Mouse (Mus musculus) lung, adult 18-20 months (tissue): Measurements from ENCODE around the gene Usp11.

Source experiments
- DNase-seq, 2 experiments: peaks; one replicate each; pipeline ENCODE4 v3.0.0; 2022; ENCODE audit warnings: mixed read lengths in 2 of 2

The Usp11 gene

DNA sequence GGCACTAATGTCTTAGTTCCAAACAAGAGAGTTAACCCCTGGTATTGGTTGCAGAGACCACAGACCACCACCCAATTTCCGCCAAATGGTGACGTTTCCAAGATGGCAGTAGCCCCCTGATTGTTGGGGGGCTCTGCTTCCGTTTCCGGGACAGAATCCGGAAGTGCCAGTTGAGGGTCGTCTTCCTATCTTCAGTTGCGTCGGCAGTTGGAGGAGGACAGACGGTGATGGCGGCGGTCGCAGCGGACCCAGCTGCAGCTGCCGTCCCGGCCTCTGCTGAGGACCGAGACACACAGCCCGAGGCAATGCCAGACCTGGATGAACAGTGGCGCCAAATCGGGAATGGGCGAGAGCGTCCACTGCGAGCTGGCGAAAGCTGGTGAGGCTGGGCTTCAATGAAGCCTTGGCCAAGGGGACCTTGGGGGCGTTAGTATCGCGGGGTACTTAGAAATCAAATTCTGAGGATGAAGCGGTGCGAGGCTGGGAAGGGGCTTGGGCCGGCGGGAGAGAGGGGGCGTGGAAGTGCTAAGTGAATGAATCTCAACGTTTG is at the start of gene Usp11:
TSS of gene Usp11 (plus strand) at position 166 of the 550 bp plus-strand sequence.
- DNase-seq, result no peak

DNA sequence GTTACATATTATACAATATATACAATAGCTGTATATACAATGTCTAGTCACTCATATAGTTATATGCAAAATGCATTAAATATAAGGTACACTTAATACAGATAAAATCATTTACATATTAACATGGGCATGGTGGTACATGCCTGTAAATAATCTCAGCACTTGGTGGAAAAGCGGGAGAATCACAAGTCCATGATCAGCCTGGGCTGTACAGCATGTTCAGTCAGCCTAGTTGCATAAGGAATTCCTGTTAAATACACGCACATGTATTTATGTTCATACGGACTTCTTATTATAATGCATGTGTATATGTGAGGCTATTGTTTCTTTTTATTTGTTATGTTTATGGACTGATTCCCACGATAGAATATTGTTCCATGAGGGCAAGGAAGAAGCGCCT is 46.1 kb upstream of the Usp11 start:
- DNase-seq, result no peak

DNA sequence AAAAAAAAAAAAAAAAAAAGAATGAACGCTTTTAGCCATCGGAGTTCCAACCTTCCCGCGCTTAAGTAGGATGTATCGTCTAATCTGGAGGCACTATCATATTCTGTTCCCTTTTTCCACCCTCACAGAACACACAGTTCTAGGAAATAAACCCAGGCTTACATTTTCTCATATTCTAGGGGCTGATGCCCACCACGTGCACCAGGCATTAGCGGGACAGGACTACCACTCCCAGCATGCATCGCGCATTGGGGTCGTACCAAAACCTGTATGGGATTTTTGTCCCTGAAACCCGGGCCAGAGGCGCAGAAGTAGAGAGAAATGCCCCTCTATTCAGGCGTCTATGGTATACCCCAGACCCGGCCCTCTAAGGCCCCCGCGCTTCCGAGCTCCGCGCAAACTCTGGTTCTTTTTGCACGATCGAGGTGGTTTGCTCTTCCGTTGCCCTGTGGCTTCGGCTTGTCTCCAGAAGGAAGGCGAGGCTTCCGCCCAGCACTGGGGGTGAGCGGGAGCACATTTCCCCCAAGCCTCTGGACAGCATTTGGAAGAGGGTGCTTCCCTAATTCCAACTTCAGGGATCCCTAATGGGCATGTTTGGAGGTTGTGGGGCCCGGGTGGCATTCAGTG is 45.6 kb upstream of the Usp11 start, which contains the start of gene Uba1:
TSS of gene Uba1 (plus strand) at position 301 of the 627 bp plus-strand sequence.
- peak; percentile 74 to 79 for DNase-seq

DNA sequence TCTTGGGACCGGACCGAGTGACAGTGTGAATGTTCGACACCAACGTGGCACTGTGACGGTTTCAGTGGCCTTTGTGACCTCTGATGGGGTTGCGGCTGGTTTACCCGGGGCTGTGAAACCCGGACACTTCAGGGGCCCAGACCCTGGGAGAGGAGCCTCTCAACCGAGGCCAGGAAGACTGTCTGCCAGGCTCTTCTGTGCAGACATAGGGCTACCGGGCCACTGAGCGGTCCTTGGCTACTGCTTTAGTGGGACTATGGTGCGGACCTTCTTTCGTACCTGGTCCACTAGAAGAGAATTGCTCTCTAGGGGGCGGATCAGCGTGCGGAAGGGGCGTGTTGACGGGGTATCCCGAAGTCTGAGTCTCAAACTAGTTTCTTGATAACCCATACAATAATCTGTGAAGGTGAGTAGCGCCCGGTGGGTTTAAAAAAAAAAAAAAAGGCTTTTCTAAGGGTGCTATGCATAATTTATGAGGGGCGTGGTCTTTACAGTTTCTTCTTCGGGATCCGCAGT is 44.8 kb upstream of the Usp11 start:
- peak in 1 of 2 experiments; percentile 6 for DNase-seq

DNA sequence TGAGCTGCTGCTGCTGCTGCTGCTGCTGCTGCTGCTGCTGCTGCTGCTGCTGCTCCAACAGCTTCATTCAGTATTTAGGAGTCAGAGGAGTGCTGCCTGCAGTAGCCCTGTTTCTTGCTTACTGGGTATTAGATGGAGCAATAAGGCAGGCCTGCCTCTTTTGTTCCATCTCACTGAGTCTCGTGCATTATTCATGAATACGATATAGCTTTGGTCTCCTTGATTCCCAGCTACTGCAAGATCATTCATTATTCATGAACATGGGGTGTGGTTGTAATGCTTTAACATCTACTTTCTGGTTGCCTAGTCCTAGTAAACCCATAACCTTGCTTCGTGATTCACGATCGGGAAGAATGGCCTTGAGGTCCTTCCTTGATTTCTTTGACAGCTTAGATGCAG is 41.4 kb upstream of the Usp11 start:
- no peak for DNase-seq

DNA sequence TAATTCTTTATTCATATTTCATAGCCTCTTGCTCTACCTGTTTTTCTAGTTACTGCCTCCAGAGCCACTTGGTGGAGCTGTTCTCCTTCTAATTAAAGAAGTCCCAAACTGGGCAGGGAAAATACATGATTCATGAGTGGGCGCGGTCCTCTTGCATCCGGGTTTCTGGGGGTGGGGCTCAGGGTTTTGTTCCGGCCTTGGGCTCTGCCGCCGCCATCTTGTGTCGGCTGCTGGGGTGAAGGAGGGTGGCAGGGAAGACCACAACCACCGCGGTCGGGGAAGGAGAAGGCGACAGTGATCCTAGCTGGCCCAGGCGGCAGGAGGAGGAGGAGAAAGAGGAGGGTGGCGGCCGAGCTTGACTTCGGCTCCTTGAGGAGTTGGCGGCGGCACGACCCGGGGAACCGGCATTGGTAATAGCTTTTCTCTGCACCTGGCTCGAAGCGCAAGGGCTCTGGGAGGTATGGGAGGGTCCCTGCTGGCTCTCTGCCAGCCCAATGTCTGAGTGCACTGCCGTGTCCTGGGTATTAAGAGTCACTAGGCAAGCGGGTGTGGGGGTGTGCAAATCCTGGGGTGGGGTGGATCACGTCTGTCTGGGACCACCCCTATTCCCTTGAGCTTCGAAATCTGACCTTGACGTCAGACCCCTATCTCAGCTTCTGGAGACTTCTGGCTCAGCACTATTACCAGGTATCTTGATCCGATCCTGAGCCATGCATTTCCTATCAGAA is 40.8 kb upstream of the Usp11 start:
- DNase-seq, result peak; percentile 87 to 92

DNA sequence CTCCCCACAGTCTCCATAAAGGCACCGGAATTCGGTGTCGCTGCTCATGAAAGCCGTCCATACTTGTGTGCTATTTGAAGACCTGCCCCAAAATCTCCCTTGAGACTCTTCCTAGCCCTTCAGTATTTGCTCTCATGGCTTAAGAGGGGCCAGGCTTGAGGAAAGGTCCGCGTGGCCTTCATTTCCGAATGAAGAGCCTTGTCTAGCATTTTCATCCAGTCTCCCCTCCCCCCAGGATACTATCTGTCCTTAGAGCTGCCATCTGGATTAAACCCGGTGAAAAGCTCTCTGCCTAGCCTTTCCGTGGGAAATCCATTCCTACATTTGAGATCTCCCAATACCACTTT is 40.3 kb upstream of the Usp11 start:
- no peak for DNase-seq

DNA sequence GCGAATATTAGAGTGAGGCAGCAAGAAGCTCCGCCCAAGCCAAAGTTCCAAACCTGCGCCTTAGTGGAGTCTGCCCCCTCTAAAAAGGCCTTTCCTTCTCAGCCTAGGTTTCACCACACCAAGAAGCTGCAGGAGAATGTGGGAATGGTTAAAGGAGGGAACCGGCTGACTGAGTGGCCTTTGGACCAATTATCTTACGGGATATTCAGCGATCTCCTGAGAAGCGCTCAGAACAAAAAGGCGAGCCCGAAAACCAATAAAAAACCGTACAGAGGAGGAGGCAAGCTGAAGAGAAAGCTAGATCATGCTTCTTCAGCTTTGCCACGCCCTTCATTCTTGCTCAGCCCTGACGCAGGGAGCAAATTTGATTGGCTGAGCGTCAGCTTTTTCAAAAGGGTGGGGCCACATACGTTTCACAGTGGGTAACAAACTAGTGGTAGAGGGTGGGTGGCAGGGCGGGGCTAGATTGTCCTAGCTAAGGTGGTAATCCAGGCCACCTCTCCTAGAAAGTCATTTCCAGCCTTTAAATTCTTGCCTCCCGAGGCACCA is 16.1 kb upstream of the Usp11 start, which contains the start of gene Cdk16:
TSS of gene Cdk16 (plus strand) at position 436 of the 549 bp plus-strand sequence.
- peak; percentile 94 to 95 for DNase-seq

DNA sequence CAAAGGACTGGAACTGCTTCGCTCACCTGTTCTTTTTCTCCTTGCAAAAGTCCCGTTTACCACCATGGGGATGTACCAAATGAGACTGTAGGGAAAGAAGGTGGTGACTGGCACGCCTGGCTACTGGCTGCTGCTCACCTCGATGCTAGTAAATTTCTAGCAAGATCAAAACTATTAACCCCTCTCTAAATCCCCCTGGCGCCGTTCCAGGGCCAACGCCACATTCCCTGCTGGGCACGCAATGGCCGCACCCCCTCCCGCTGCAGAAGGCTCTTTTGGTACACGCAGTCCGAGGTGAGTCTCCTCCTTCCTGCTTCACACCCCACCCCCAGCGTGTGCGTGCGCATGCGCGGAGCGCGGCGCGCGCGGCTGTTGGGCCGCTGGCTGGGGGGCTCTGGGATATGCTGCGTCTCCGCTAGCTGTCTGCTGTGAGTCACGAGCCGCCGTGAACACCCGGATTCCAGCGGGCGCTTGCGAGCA is 15.6 kb upstream of the Usp11 start:
- peak; percentile 82 to 85 for DNase-seq

DNA sequence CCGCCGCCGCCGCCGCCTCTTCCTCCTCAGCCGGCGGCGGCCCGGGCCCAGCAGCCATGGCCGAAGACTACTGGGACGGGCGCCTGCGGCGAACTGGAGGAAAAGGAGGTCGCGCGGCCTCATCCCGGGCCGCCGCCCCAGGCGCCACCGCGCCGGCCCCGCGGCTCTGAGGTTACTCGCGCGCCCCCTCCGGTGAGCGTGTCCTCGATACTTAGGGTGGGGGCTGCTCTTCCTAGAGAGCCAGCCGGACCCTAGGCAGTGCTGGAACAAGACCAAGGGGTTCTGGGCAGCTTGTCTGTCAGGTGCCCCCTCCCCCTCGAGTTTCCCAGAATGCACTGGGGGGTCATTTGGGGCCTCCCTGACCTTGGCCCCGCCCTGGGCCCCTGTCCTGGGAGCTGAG is 15.1 kb upstream of the Usp11 start:
- DNase-seq, result peak; percentile 56 to 70

DNA sequence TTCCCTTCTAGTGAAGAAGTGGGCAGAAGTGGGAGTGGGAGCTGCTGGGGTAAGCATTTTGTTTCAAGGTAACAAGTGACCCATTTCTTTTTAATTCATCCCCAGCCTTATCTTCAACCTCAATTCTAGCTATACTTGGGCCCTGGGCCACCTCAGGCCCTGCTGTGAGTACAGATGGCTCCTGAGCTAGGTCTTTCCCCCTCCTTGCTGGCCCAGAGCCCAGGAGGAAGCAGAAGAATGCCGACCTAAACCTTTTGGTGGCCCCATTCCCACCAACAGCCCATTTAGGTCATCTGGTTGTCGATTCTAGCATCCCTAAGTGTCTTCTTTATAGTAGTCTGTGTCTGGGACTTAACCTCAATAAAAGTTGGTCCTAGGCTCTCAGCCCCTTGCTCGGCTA is 12.1 kb upstream of the Usp11 start:
- no peak for DNase-seq

DNA sequence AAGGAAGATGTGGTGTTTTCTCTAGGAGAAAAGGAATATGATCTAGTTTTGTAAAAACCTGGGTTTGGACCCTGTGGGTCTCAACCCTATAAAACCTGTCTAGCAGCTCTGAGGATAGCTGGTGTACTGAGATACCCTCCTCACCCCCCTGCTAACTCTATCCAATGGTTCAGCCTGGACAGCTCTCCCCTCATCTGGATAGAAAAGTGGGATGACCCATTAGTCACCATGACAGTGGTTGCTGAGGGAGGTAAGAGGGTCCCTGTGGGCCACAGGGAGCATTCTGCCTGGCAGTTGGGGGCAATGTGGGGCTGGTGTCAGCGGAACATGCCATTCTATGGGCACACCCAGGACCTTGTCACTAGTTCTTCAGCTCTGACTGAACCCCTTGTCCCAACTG is 11.1 kb upstream of the Usp11 start:
- DNase-seq, result no peak

DNA sequence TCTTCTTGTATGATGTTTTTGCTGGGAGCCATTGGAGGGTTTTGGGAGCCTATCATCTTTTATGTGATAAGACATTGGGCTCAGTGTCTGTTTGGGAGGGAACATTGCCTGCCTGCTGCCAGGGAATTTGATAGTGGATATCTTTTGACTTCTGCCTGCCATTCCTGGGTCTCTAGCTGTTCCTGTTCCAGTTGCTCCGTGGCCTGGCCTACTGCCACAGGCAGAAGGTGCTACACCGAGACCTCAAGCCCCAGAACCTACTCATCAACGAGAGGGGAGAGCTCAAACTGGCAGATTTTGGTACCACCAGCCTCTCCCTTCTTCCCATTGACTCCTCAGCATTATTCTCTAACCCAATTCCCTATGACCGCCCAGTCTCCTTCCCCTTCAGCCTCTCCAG is 7.9 kb upstream of the Usp11 start:
- no peak for DNase-seq

DNA sequence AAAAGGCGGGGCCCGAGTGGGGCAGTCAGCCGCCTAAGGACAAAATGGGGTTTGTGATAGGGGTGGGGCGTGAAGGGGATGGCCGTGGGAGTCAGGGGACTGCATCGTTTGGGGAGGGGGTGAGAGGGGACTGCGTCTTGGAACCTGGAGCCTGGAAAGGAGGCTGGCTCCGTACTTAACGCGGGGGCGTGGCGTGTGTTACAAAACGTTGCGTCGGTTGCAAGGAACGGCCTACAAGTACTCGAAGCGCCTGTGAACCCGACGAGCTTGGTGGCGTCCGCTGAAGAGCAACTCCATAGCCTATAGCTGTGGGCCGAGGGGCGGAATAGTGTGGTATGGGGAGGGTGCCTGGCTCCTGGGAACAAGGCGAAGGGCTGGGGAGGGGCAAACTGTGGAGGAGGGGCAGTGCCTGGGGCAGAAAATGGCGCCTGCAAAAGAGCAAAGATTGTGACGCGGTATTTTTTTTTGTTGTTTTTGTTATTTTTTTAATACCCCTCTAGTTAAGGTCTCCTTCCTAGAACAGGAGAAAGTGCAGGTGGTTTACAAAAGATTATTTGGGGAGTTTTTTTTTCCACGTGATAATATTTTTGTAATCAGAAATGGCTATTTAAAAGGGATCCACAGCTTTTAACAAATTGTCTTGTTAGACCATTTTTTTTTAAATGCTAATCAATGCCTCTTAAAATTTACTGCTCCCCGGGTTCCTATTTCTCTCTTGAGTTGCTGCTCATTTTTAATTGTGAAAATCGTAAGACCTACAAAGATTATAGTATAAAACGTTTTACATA is 783 bp downstream of the Usp11 start:
- peak; percentile 87 to 89 for DNase-seq

DNA sequence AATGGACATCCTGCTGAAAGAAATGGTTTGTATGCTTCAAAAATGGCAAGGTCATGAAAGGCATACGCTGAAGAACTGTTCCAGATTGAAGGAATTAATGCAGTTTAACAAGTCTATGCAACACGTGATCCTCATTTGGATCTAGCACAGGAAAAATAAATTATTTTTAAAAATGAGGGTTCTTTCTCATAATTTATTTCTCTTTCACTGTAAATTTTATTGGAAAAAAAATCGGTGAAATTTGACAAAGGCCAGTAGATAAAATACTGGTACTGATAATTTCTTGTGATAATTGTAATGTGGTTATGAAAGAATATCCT is 1.3 kb downstream of the Usp11 start:
- no peak for DNase-seq

DNA sequence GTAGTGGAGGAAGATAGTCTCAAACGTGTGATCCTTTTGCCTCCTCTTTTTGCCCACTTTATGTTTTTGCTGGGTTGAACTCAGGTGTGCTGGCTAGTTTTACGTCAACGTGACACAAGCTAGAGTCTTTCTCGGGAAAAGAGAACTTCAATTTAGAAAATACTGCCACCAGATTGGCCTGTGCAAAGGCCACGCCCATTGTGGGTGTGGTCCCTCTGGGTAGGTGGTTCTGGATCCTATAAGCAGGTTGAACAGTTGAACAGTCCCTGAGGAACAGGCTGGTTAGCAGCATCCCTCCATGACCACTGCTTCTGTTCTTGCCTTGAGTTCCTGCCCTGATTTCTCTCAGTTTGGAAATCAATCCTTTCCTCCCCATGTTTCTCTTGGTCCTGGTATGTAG is 25.0 kb downstream of the Usp11 start:
- DNase-seq, result no peak

DNA sequence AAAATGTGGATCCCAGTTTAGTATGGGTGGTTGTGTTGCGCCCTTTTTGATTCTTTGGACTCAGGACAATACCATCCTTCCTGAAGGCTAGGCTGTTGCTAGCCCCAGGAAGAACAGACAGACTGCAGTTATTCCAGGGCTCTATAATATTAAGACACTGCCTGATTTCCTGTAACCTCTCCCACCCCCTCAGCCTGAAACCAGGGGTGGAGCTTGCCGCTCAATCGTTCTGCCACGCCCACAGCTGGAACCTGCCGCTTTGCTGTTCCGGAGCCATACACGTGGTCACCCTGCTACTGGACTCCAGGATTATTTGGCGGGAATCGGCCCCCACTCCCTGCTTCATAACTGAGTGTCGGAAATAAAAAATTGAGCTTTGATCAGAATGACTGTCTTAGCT is 26.3 kb downstream of the Usp11 start:
- DNase-seq, result peak; percentile 9 to 40

DNA sequence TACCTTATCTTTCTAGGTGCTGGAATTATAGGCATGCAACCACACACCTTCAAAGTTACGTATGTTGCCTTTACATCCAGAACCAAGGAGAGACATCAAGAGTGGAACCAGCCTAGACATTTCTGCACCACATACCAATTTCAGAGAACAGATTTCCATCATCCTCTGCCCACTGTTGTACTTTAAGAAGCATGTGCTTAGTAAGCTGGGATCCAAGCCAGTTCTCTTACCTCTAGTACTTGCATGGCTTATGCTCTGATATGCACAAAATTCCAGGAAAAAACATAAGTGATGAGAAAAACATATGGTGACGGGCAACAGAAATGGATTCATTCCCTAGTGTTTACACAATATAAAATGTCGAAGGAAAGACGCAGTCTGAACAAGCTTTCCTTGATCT is 32.8 kb downstream of the Usp11 start:
- no peak for DNase-seq

DNA sequence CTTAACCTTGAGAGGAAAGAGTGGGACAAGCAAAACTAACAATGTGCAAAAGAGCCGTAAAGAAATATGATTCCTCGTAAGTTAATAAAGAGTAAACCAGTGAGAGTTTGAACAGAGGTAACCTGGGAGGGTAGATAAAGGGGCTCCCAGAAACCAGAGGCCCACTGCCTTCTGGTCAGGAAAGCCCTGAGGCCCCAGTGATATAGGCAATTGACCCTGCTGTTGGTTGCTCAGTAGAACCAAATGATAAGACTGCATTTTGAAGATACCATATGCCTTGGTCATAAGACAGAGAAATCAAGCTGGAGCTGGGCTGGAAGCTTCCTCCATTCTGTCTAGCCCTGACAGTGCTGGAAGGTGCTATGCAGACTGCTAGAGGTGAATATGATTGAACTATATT is 45.1 kb downstream of the Usp11 start:
- DNase-seq, result no peak

DNA sequence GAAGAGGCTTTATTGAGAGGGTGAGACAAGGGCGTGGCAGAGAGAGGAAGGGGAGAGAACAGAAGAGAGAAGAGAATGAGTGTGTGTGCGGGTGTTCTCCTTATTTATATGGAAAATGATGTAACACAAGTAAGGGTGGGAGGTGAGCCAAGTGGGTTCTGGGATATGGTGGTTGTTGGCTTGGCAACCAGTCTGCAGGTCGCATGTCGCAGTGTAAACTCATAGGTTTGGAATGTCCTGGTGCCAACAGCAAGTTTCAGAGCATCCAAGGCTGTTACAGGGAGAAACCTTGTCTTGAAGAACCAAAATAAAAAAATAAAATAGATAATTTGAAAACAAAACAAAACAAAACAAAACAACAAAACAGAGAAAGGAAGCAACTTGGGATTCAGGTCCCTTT is 57.5 kb downstream of the Usp11 start:
- no peak for DNase-seq
